Mouse (Mus musculus) monocyte, adult 5-6 weeks (primary cell): ENCODE results near the gene Cd59b. TPM values are rescaled to one million over a fixed set of nuclear protein-coding genes. Genes with fewer than 3 reads are reported as not detected.

ENCODE experiments used
- ATAC-seq: fragments of 153-309, 156-312 bp; replicated peaks from 2 replicates; pipeline ENCODE4 v1.8.0; 2017; ENCODE audit warnings: mild to moderate bottlenecking; ENCODE audit not compliant: low TSS enrichment, insufficient number of reproducible peaks, severe bottlenecking, poor library complexity, low FRiP score
- total RNA-seq: library from RNA; stranded (forward); fragments of 200-1000, 200-491, 200-594 nt; gene quantifications from 3 replicates; pipeline ENCODE4 v1.2.3, GENCODE M21; 2017

The Cd59b gene
- total RNA-seq, 1 experiment from 2014 or later: not detected

- 0 out of 2 replicates have a peak, but pooled peaks have one; percentile 45 for ATAC-seq
Measured at GRCm38 (mm10) chr2:104134150-104135056, 64.8 kb downstream of the Cd59b start.

GRCm38 (mm10) chr2:104135920-104136319 lies 66.3 kb downstream of the Cd59b start:
- ATAC-seq: no peak

Other genes with a start within 250 kb of the Cd59b start
- gene Lmo2, start 111.9 kb upstream of the Cd59b start, total RNA-seq: 50.1 to 71.8 TPM (median 67.7 TPM) in 3 replicates
- 38.1 to 50.3 TPM (median 42.5 TPM) in 3 replicates for gene Fbxo3, start 42.1 kb upstream of the Cd59b start, total RNA-seq
- not detected in 3 replicates for gene 4931422A03Rik, start 41.5 kb upstream of the Cd59b start, total RNA-seq
- gene Gm10912, start 4.0 kb upstream of the Cd59b start, total RNA-seq: 0.87 TPM in 1 of 3 replicates, not detected in the others
- not detected in 3 replicates for gene Gm10799, start 1.3 kb upstream of the Cd59b start, total RNA-seq
- 1.4 to 3.9 TPM (median 1.8 TPM) in 3 replicates for gene Cd59a, start 26.0 kb downstream of the Cd59b start, total RNA-seq
- gene A930018P22Rik, start 52.9 kb downstream of the Cd59b start, total RNA-seq: not detected in 3 replicates